Mouse (Mus musculus): ENCODE data around the gene Gli1. TPM values are rescaled to one million over a fixed set of nuclear protein-coding genes. Genes with fewer than 3 reads are reported as not detected.
A peak's percentile ranks its signal among the peaks of the same experiment; 100 is the strongest.

Gli1 gene
- polyA plus RNA-seq, 1 experiment from 2014 or later: not detected

- peaks cover 72% of the 10 kb centered on the region for H3K79me2 ChIP-seq (ENCODE audit: inconsistent target)
- 1% methylated on average over 14 of the region's 28 CpGs for WGBS (ENCODE audit: missing documents)
- H3K4me3 ChIP-seq (ENCODE audit: inconsistent target): peak overlapping the region; percentile 82
- peak overlapping the region; percentile 92 for H3K27ac ChIP-seq
- H3K36me3 ChIP-seq (ENCODE audit: inconsistent target): peaks cover 25% of the 10 kb centered on the region; the same call in 1 of the 2 replicates
These were observed 53.4 kb downstream of the Gli1 start for GRCm38 (mm10) chr10:127288328-127288799.

DNA sequence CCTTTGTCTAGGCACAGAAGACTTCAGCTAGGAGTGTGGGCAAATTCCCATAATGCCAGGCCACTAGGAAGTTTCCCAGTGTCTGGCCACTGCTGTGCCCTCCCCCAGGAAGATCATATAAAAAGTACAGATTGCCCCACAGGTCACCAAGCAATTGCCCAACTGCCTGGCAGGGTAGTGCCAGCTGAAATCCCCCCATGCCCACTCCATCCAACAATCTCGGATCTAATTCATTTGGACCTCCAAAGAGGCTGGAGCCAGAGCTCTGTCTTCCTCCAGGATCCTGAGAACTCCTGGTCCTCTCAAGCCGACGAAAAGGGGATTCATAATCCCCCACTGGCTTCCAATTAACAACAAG, 53.9 kb downstream of the Gli1 start:
- Histone ChIP-seq H3K27ac (peak overlapping the region; percentile 92), H3K4me3 (ENCODE audit: inconsistent target) (peak overlapping the region; percentile 82), H3K36me3 (ENCODE audit: inconsistent target) (peaks cover 29% of the 10 kb centered on the region), H3K79me2 (ENCODE audit: inconsistent target) (peaks cover 68% of the 10 kb centered on the region)
- WGBS (ENCODE audit: missing documents): 0% methylated on average over 3 of the region's 3 CpGs

DNA sequence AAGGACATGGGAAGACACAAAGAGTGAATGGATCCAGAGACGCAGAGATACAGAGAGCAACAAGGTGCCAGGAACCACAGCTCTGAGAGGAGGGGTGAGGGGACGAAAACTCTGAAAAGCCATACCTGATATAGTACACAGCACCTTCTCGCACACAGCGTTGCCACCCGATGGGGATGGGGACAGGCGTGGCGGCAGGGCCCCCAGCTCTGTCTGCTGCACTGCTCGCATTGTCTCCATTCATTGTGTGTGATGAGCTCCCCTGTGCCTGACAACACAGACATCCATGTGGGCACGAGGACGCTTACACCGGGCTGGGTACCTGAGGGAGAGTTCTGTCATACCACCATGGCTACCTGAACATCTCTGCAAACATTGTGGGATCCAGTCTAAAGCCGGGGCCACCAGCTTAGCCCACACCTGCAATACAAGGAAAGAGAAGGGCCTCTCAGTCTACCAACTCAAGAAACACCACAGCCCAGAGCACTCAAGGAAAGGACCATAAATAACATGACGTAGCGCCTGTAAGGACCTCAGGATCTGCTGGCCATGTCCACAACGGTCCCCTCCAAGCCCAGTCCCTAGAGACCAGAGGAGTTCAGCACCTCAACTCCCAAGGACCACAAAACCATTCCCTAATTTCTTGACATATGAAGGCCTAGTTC, 54.4 kb downstream of the Gli1 start:
- 52% methylated on average over 13 of the region's 15 CpGs for WGBS (ENCODE audit: missing documents)
- peak overlapping the region; percentile 92 for H3K27ac ChIP-seq
- H3K79me2 ChIP-seq (ENCODE audit: inconsistent target): peaks cover 63% of the 10 kb centered on the region
- H3K36me3 ChIP-seq (ENCODE audit: inconsistent target): peaks cover 34% of the 10 kb centered on the region
- H3K4me3 ChIP-seq (ENCODE audit: inconsistent target): peak overlapping the region; percentile 82

GRCm38 (mm10) chr10:127286730-127287129, 55.0 kb downstream of the Gli1 start:
- peak overlapping the region; percentile 92; the same call in 1 of the 2 replicates for H3K27ac ChIP-seq
- no peak overlapping the region; the same call in 1 of the 2 replicates for H3K4me3 ChIP-seq (ENCODE audit: inconsistent target)
- WGBS (ENCODE audit: missing documents): 51% methylated on average over 7 of the region's 7 CpGs
- peaks cover 40% of the 10 kb centered on the region for H3K36me3 ChIP-seq (ENCODE audit: inconsistent target)
- peaks cover 56% of the 10 kb centered on the region for H3K79me2 ChIP-seq (ENCODE audit: inconsistent target)

GRCm38 (mm10) chr10:127286194-127286593, 55.6 kb downstream of the Gli1 start:
- H3K36me3 ChIP-seq (ENCODE audit: inconsistent target): peaks cover 46% of the 10 kb centered on the region
- WGBS (ENCODE audit: missing documents): 80% methylated on average over 6 of the region's 7 CpGs

GRCm38 (mm10) chr10:127285644-127286043, 56.1 kb downstream of the Gli1 start:
- peaks cover 47% of the 10 kb centered on the region for H3K36me3 ChIP-seq (ENCODE audit: inconsistent target)
- peaks cover 45% of the 10 kb centered on the region for H3K79me2 ChIP-seq (ENCODE audit: inconsistent target)
- no peak overlapping the region for H3K27ac ChIP-seq
- H3K4me3 ChIP-seq (ENCODE audit: inconsistent target): no peak overlapping the region
- 93% methylated on average over 12 of the region's 13 CpGs for WGBS (ENCODE audit: missing documents)

More at GRCm38 (mm10) chr10:127286194-127286593, 55.6 kb downstream of the Gli1 start:
- H3K27ac ChIP-seq: no peak overlapping the region
- H3K4me3 ChIP-seq (ENCODE audit: inconsistent target): no peak overlapping the region
- peaks cover 50% of the 10 kb centered on the region for H3K79me2 ChIP-seq (ENCODE audit: inconsistent target)

DNA sequence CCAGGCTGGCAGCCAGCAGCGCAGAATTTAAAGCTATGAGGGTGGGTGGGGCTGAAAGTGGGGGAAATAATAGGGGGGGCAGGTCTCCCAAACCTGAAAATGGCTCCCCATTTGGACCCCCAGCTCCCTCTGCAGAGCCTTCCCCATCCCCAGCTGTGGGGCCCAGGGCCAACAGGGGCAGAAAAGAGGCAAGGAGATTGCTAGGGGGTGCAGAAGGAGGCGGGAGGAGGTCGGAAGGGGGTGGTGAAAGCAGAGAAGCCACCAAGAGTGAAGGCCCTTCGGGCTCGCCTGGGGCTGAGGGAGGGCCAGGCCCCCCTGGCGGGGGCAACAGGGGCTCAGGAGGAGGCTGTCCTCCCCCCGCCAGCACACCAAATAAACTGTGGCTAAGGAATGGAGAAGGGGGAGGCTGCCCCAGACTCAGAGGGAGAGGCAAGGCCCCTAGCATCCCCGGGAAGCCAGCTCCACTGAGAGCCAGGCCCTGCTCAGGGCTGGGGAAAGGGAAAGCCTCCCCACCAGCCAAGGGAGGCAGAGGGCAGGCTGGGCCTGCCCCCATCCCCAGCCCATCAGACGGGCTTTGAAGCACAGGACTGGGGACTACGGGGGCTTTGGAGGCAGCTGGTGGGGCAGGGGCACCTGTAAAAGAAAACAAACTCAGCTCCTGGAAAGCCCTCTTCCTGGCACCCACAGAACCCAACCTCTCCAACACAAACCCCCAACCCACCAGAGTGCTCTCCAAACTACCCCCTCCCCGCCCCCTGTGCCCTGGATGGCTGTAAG, 56.9 kb downstream of the Gli1 start:
- peaks cover 45% of the 10 kb centered on the region for H3K79me2 ChIP-seq (ENCODE audit: inconsistent target)
- no peak overlapping the region for H3K4me3 ChIP-seq (ENCODE audit: inconsistent target)
- H3K36me3 ChIP-seq (ENCODE audit: inconsistent target): peaks cover 47% of the 10 kb centered on the region
- no peak overlapping the region for H3K27ac ChIP-seq
- WGBS (ENCODE audit: missing documents): 94% methylated on average over 11 of the region's 11 CpGs

DNA sequence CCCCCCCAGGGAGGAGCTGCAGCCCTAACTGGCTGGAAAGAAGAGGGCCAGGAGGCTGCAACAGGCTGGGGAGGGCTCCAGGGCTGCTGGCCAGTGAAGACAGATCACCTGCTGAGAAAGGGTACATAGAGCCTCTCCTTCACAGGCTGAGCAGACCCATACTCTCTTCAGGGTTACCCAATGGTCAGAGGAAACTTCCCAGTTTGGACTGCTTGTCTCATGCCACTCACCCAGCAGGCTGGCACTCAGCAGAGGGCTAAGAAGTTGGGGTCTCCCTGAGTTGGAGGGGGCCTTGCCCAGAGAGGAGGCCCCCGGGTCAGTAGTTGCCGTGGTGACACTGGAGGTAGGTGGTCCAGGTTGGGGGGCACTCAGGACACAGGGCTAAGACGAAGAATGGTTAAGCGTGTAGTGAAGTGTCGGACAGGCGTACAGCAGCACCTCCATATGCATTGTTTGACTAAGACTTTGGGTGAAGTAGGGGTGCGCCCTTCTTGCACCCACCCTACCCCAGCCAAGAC, 57.6 kb downstream of the Gli1 start:
- peaks cover 45% of the 10 kb centered on the region for H3K79me2 ChIP-seq (ENCODE audit: inconsistent target)
- H3K36me3 ChIP-seq (ENCODE audit: inconsistent target): peaks cover 50% of the 10 kb centered on the region
- 95% methylated on average over 7 of the region's 7 CpGs for WGBS (ENCODE audit: missing documents)
- H3K4me3 ChIP-seq (ENCODE audit: inconsistent target): no peak overlapping the region
- H3K27ac ChIP-seq: no peak overlapping the region

GRCm38 (mm10) chr10:127282620-127283215, 59.1 kb downstream of the Gli1 start:
- Histone ChIP-seq H3K36me3 (ENCODE audit: inconsistent target) (peaks cover 62% of the 10 kb centered on the region), H3K27ac (no peak overlapping the region), H3K4me3 (ENCODE audit: inconsistent target) (no peak overlapping the region), H3K79me2 (ENCODE audit: inconsistent target) (peaks cover 40% of the 10 kb centered on the region)
- 92% methylated on average over 13 of the region's 13 CpGs for WGBS (ENCODE audit: missing documents)

DNA sequence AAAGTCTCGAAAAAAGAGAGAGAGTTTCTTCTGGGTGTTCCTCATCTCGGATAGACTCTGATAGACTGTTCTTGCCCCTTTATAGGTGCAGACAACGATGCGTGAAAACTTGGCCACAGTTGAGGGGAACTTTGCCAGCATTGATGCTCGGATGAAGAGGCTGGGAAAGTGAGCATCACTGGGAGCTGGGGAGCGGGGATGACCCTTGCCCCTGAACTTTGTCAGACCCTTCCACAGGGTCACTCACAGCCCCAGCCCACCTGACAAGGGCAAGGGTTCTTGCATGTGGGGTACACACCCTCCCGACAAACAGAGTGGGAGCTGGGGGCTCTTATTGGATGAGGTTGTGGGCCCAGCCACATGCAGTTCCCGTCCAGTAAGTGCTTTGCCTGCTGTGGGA, 60.5 kb downstream of the Gli1 start:
- Histone ChIP-seq H3K36me3 (ENCODE audit: inconsistent target) (peaks cover 68% of the 10 kb centered on the region), H3K27ac (no peak overlapping the region), H3K79me2 (ENCODE audit: inconsistent target) (peaks cover 26% of the 10 kb centered on the region), H3K4me3 (ENCODE audit: inconsistent target) (no peak overlapping the region)
- 96% methylated on average over 8 of the region's 8 CpGs for WGBS (ENCODE audit: missing documents)

Other genes starting within 250 kb of the Gli1 start
- gene Os9, start 220.8 kb downstream of the Gli1 start, polyA plus RNA-seq (2018): 173 to 355 TPM (median 215 TPM) in 3 replicates
- gene B4galnt1, start 176.7 kb downstream of the Gli1 start, polyA plus RNA-seq (2018): 37.2 to 59.2 TPM (median 48.4 TPM) in 3 replicates
- gene Slc26a10, start 161.3 kb downstream of the Gli1 start, polyA plus RNA-seq (2018): 1.2 TPM in 1 of 3 replicates, not detected in the others
- gene Arhgef25, start 151.9 kb downstream of the Gli1 start, polyA plus RNA-seq (2018): not detected in 3 replicates
- gene Dtx3, start 146.2 kb downstream of the Gli1 start, polyA plus RNA-seq (2018): 10.9 to 46.7 TPM (median 15.1 TPM) in 3 replicates
- 33.0 to 42.7 TPM (median 40.2 TPM) in 3 replicates for gene Pip4k2c, start 130.4 kb downstream of the Gli1 start, polyA plus RNA-seq (2018)
- gene Kif5a, start 78.6 kb downstream of the Gli1 start, polyA plus RNA-seq (2018): 0.61 to 0.67 TPM (median 0.63 TPM) in 3 replicates
- gene Dctn2, start 75.6 kb downstream of the Gli1 start, polyA plus RNA-seq (2018): 110 to 121 TPM (median 112 TPM) in 3 replicates
- 13.5 to 25.4 TPM (median 19.5 TPM) in 3 replicates for gene Mbd6, start 53.0 kb downstream of the Gli1 start, polyA plus RNA-seq (2018)
- gene Mars, start 30.2 kb downstream of the Gli1 start, polyA plus RNA-seq (2018): 19.9 to 28.8 TPM (median 20.2 TPM) in 3 replicates
- 48.5 to 115 TPM (median 70.4 TPM) in 3 replicates for gene Arhgap9, start 20.0 kb downstream of the Gli1 start, polyA plus RNA-seq (2018)
- gene Inhbe, start 12.4 kb upstream of the Gli1 start, polyA plus RNA-seq (2018): not detected in 3 replicates
- gene Inhbc, start 28.5 kb upstream of the Gli1 start, polyA plus RNA-seq (2018): not detected in 3 replicates
- gene R3hdm2, start 38.4 kb upstream of the Gli1 start, polyA plus RNA-seq (2018): 68.8 to 168 TPM (median 68.9 TPM) in 3 replicates
- gene Stac3, start 159.7 kb upstream of the Gli1 start, polyA plus RNA-seq (2018): 0.09 to 0.59 TPM in 2 of 3 replicates, not detected in the other
- not detected in 3 replicates for gene Ndufa4l2, start 173.0 kb upstream of the Gli1 start, polyA plus RNA-seq (2018)
- gene Shmt2, start 180.5 kb upstream of the Gli1 start, polyA plus RNA-seq (2018): 14.8 to 30.5 TPM (median 16.0 TPM) in 3 replicates
- not detected in 3 replicates for gene Nxph4, start 192.6 kb upstream of the Gli1 start, polyA plus RNA-seq (2018)

All from macrophage (primary cell).